Mouse (Mus musculus) right cerebral cortex, postnatal 10 days (tissue): ENCODE measurements at regions not wholly inside any gene's neighbourhood (a gene's known extent, or its start where the extent isn't known, plus 50 kb on each side); places are given as distances from the start of the nearest gene placed in this dataset.
A peak's percentile ranks its signal among the peaks of the same experiment; 100 is the strongest.

ENCODE experiments used
- DNase-seq, 2 experiments: peaks; one replicate each; pipeline ENCODE4 v3.0.0; 2021; ENCODE audit warnings: low spot score in 2 of 2

GRCm38 (mm10) chr5:120251697-120252401 lies 135.6 kb downstream of the Rbm19 start:
- peak; percentile 70 to 82 for DNase-seq

DNA sequence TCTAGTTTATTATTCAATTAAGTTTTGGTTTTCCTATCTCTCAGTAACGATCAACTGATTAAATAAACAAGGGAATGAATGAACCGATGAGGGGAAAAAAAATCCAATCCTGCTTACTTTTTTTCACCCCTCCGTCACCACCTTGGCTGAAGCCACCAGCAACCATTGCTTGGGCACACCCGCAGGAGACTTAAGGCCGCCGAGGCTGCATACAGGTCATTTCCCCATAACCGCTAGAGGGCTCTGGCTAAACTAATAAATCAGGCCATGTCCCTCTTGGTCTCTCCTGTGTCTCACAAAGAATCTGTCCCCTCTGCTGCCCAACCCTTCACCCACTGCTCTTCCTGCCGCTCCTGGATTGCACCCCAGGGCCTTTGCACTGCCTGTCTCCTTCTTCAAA lies 136.3 kb downstream of the Rbm19 start:
- no peak for DNase-seq

DNA sequence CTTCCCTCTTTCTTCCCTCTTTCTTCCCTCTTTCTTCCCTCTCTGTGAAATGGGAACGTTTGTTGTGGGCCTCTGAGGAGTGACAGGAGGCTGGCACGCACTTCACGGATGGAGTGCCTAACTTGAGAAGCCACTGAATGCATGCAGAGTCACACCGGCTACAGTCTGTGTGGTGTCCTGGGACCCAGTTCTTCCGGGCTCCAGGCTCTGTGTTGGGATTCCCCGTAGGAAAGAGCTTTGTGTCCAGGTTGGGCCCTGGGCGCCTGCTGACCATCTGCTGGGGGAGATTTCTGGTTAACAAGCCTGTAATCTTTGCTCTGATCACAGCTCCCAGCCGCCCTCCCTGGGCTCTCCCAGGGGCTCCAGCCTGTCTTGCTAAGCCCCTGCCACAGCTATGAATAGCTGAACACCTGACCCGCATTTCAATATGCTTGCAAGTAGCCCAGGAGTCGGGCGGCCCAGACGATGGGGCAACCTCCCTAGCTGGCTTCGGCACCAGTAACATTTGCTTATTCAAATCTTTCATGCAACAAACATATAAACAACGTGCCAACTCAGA lies 146.5 kb downstream of the Rbm19 start:
- no peak for DNase-seq

DNA sequence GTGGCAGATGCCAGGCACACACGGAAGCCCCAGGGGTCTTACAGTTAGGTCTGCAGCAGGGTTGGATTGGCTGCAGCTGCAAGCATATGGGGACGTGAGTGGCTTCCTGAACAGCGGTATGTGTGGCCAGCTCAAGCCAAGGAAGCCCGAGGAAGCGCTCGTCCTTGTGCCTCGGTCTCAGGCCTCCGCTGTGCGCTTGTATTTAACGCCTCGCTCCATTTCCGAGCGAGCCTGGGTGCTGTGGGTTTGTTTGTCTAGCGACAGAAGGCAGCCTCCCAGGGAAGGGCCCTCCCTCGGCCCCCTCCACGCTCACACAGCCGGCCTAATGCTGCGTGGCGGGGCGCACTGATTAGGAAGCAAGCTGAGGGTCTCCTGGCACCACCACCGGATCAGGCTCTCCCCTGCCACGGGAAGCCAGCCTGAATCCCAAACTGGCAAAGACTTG lies 153.2 kb downstream of the Rbm19 start:
- peak; percentile 54 to 55 for DNase-seq

GRCm38 (mm10) chr5:120270887-120271616 lies 154.8 kb downstream of the Rbm19 start:
- peak in 1 of 2 experiments; percentile 35 for DNase-seq

GRCm38 (mm10) chr5:120276229-120276628 lies 155.3 kb upstream of the Lhx5 start:
- DNase-seq = no peak

- no peak for DNase-seq
Observed at GRCm38 (mm10) chr5:120280321-120280720, 151.2 kb upstream of the Lhx5 start.

DNA sequence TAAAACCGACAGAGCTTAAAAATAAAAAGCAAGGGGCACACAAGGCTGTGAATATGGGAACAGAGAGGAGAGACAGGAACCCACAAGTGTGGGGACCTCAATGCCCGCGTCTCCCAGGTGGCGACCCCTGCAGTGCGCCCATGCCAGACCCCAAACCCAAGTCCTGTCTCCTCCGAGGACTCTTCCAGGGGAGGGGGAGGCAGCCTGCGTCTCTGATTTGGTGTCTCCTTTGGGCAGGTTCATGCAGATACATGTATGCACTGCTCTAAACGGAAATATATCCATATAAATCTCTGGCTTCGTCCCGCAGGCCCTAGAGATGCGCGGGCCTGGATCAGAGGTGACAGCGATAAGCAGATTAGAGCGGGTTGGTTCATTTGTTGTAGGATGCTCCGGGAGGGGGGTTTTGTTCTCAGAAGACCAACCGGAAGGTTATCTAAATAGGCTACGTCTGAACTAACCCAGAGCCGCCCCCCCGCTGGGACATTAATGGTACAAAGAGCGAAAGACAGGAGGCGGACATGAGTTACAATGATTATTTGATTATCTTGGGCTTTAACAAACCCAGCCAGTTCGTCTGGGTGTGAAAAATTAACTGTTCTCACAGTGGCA lies 150.4 kb upstream of the Lhx5 start:
- DNase-seq = no peak

- no peak for DNase-seq
Observed at GRCm38 (mm10) chr5:120281840-120282565, 149.5 kb upstream of the Lhx5 start.

GRCm38 (mm10) chr5:120284625-120285024 lies 146.9 kb upstream of the Lhx5 start:
- no peak for DNase-seq

DNA sequence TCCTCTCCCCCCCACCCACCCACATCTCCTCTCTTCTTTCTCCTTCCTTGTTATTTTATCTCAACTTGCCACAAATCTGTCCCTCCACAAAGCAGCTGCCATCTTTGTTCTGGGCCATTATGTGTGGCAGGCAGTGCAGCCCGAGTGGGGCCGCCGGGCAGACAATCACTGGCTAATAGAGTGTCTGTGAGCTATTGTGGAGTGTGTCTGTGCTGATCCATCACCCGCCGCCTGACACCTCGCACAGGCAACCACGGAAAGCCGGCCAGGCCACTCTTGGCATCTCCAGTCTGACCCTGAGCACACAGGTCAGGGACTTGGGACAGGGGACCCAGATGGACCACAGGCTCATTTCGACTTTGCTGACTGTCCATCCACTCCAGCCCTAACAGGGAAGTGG lies 146.5 kb upstream of the Lhx5 start:
- DNase-seq = no peak

DNA sequence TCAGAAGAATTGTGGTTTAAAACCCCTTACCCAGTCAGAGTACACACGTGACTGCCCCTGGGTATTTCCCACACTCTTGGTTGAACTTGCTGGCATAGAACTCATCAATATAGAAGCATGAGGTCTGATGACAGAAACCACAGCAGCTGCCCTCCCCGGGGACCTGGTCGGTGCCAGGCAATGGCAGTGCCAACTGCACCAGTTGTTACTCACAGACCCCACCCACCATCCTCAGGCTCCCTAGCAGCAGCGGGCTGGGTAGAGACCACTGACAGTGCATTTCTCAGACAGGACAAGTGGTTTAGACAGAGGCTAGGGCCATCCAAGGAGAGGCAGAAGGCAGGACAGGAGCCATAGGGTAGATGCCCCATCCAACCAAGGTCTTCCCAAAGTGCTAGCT lies 144.7 kb upstream of the Lhx5 start:
- DNase-seq = no peak

GRCm38 (mm10) chr5:120288036-120288684 lies 143.3 kb upstream of the Lhx5 start:
- no peak for DNase-seq

DNA sequence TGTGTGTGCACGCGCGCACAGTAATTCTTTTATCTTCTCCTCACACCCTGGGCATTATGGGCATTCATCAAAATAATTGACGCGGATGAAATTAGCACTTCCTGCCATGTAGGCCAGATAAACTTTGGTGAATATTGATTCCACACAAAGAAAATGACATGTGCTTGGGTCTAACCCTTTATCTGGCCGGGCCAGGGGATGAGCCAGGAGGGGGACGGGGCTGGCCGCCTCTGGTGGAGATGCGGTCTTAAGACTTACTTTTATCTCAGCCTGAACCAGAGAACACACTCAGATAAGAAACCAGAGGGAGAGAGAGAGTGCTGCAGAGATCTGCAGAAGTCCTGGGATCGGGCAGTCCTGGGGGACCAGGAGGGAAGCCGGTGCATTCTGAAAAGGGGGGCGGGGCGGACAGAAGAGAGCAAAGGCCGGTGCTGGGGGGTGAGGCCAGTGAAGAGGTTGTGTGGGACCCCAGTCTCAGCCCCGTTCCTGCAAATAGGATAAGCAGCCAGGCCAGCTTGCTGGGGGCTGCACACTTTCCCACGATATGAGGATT lies 136.9 kb upstream of the Lhx5 start:
- no peak for DNase-seq

- no peak for DNase-seq
Observed at GRCm38 (mm10) chr5:120297190-120297589, 134.3 kb upstream of the Lhx5 start.

GRCm38 (mm10) chr5:120297665-120298282 lies 133.7 kb upstream of the Lhx5 start:
- DNase-seq = no peak

GRCm38 (mm10) chr5:120301672-120302071 lies 129.8 kb upstream of the Lhx5 start:
- no peak for DNase-seq

- DNase-seq = no peak
Observed at GRCm38 (mm10) chr5:120302307-120302706, 129.2 kb upstream of the Lhx5 start.

DNA sequence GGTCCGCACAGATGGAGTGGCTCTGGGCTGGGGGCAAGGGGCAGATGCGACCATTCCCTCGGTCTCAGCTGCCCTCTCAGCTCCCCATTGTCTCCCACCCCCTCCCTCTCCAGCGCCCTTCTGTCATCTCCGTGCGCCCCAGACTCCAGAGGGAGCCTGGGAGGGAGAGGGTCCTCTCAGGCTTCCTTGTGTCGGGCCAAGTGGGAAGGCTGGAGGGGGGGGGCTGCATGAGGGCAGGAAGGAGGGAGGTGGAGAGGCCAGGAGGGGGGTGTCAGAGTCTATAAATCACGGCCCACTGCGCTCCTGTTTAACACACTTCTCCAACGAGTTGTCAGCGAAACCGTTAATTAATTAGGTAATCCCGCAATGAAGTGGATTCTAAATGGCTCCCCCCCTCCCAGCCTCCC lies 127.2 kb upstream of the Lhx5 start:
- no peak for DNase-seq

DNA sequence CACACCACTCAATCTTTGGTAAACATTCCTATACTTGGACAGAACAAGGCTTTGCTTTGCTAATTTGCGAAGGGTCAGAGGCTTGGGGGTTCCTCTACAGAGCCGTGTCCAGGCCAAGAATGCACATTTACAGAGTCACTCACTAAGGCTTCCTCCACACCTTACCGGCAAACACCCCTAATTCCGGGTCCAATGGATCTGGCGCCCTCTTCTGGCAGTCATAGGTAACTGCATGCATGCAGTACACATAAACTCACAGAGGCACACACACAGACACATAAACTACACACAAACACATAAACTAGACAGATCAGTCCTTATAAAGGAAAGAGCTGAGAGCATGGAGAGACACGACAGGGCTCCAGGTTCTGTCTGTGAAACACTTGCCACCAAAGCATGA lies 119.2 kb upstream of the Lhx5 start:
- DNase-seq = no peak

DNA sequence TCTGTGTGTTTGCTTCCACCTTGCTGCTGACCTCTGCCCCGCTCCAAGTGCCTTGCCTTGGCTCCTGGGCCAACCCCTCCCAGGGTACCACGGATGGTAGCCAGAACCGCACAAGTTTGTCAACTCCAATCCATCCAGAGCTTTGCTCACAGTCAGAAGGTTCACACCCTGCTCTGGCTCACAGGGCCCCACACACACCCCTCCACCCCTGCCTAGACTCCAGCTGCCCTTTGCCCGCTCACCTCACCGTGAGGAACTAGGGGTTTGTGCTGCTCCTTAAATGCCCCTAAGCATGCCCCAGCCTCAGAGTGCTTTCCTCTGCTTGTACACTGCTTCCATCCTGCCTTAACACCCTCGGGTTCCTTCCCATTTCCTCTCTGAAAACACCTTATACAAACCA lies 117.5 kb upstream of the Lhx5 start:
- no peak for DNase-seq
